Mouse (Mus musculus) large intestine, adult 2 months (tissue): ENCODE data around the gene Mettl7b. TPM values are rescaled to one million over a fixed set of nuclear protein-coding genes. Genes with fewer than 3 reads are reported as not detected.

Source experiments
- DNase-seq: peaks from one replicate; pipeline ENCODE4 v3.0.0-alpha.2; 2012; ENCODE audit warnings: low read depth, low spot score
- WGBS: fragments of 180-500 bp; shearing (Covaris S2); methylation state at CpG from one replicate; pipeline ENCODE4 v1.1.7; 2018; 5-methylcytosine and 5-hydroxymethylcytosine counted together
- polyA plus RNA-seq: library from polyadenylated mRNA; depleted of rRNA; stranded (reverse); fragments of >200 nt; gene quantifications from 2 replicates; pipeline ENCODE4 v1.2.3, GENCODE M21; 2012

The Mettl7b gene
- polyA plus RNA-seq, 1 experiment, result 82.9 TPM

- DNase-seq, result no peak
- WGBS, result 81% methylated on average over 10 of the region's 10 CpGs
Measured at GRCm38 (mm10) chr10:128958340-128958739, 2.4 kb downstream of the Mettl7b start.

GRCm38 (mm10) chr10:128950208-128950887 is 10.4 kb downstream of the Mettl7b start:
- 69% methylated on average over 16 of the region's 16 CpGs for WGBS
- DNase-seq, result no peak

- DNase-seq, result no peak
- WGBS, result 85% methylated on average over 4 of the region's 4 CpGs
Measured at GRCm38 (mm10) chr10:128947496-128947895, 13.3 kb downstream of the Mettl7b start.

- DNase-seq, result no peak
- WGBS, result 18% methylated on average over 3 of the region's 3 CpGs
Measured at GRCm38 (mm10) chr10:128945675-128946074, 15.1 kb downstream of the Mettl7b start.

- 71% methylated on average over 10 of the region's 10 CpGs for WGBS
Measured at GRCm38 (mm10) chr10:128940475-128941061, 20.2 kb downstream of the Mettl7b start.

GRCm38 (mm10) chr10:128938974-128939373 is 21.8 kb downstream of the Mettl7b start:
- WGBS, result 23% methylated on average over 5 of the region's 5 CpGs
- peak; percentile 53 for DNase-seq

More at GRCm38 (mm10) chr10:128940475-128941061, 20.2 kb downstream of the Mettl7b start:
- no peak for DNase-seq

GRCm38 (mm10) chr10:128938457-128938856 is 22.3 kb downstream of the Mettl7b start:
- WGBS, result 29% methylated on average over 9 of the region's 9 CpGs
- peak; percentile 87 for DNase-seq

GRCm38 (mm10) chr10:128937756-128938390 is 22.9 kb downstream of the Mettl7b start:
- 77% methylated on average over 12 of the region's 12 CpGs for WGBS
- no peak for DNase-seq

- DNase-seq, result no peak
- 73% methylated on average over 8 of the region's 8 CpGs for WGBS
Measured at GRCm38 (mm10) chr10:128935826-128936440, 24.9 kb downstream of the Mettl7b start.

- no peak for DNase-seq
- 69% methylated on average over 7 of the region's 7 CpGs for WGBS
Measured at GRCm38 (mm10) chr10:128934997-128935787, 25.6 kb downstream of the Mettl7b start.

GRCm38 (mm10) chr10:128933976-128934721 is 26.6 kb downstream of the Mettl7b start:
- WGBS, result 4% methylated on average over 21 of the region's 21 CpGs
- DNase-seq, result no peak

GRCm38 (mm10) chr10:128933574-128933973 is 27.2 kb downstream of the Mettl7b start, which contains the start of gene Itga7:
Gene Itga7, plus strand, starts transcription at chr10:128933818.
- WGBS, result 1% methylated on average over 26 of the region's 26 CpGs
- DNase-seq, result no peak

GRCm38 (mm10) chr10:128931441-128931840 is 29.3 kb downstream of the Mettl7b start:
- WGBS, result 31% methylated on average over 2 of the region's 2 CpGs
- no peak for DNase-seq

GRCm38 (mm10) chr10:128929638-128930378 is 31.0 kb downstream of the Mettl7b start:
- DNase-seq, result no peak
- WGBS, result 72% methylated on average over 7 of the region's 7 CpGs

GRCm38 (mm10) chr10:128928356-128928755 is 32.4 kb downstream of the Mettl7b start:
- WGBS, result 55% methylated on average over 4 of the region's 4 CpGs
- no peak for DNase-seq

GRCm38 (mm10) chr10:128923935-128924334 is 36.9 kb downstream of the Mettl7b start, which contains the start of gene Bloc1s1:
Gene Bloc1s1, minus strand, starts transcription at chr10:128924035.
- DNase-seq, result no peak
- whole genome bisulfite sequencing, result 42% methylated on average over 9 of the region's 9 CpGs

- whole genome bisulfite sequencing, result under 1% methylated on average over 42 of the region's 42 CpGs
- peak; percentile 85 for DNase-seq
Measured at GRCm38 (mm10) chr10:128923013-128923691, 37.6 kb downstream of the Mettl7b start.

- WGBS, result 14% methylated on average over 1 of the region's 1 CpGs
Measured at GRCm38 (mm10) chr10:128922822-128923012, 38.1 kb downstream of the Mettl7b start, which contains the start of gene Rdh5. Gene Rdh5, minus strand, starts transcription at chr10:128922888.

More at GRCm38 (mm10) chr10:128922822-128923012, 38.1 kb downstream of the Mettl7b start, which contains the start of gene Rdh5:
- DNase-seq, result no peak
